Mouse (Mus musculus) thymus, adult 2 months (tissue): ENCODE measurements around the gene Aurkb. TPM values are rescaled to one million over a fixed set of nuclear protein-coding genes. Genes with fewer than 3 reads are reported as not detected.

Source experiments
- DNase-seq: peaks from one replicate; pipeline ENCODE4 v3.0.0; 2021
- H3K27ac ChIP-seq: fragments of 200-500 bp; 2 replicates; pipeline ENCODE4 v1.5.1; 2012; ENCODE audit warnings: low read length, control low read depth; ENCODE audit not compliant: control insufficient read depth, insufficient read depth
- H3K27me3 ChIP-seq: fragments of 200-500 bp; 2 replicates; pipeline ENCODE4 v1.6.1; 2012; ENCODE audit warnings: mild to moderate bottlenecking, low read length, moderate library complexity, mixed read lengths; ENCODE audit not compliant: control insufficient read depth, insufficient read depth
- H3K36me3 ChIP-seq: fragments of 200-500 bp; 2 replicates; pipeline ENCODE4 v1.6.1; 2012; ENCODE audit warnings: mild to moderate bottlenecking, low read length, moderate library complexity; ENCODE audit not compliant: control insufficient read depth, insufficient read depth
- H3K4me1 ChIP-seq: fragments of 200-500 bp; replicated peaks from 2 replicates; pipeline ENCODE4 v1.6.1; 2012; ENCODE audit warnings: low read length; ENCODE audit not compliant: control insufficient read depth, insufficient read depth
- H3K4me3 ChIP-seq: fragments of 200-500 bp; 2 replicates; pipeline ENCODE4 v1.5.1; 2012; ENCODE audit warnings: mild to moderate bottlenecking, low read length, control low read depth, moderate library complexity; ENCODE audit not compliant: control insufficient read depth, insufficient read depth
- CTCF ChIP-seq: fragments of 200-500 bp; IDR thresholded peaks from 2 replicates; pipeline ENCODE4 v1.5.1; 2012; ENCODE audit warnings: mild to moderate bottlenecking, control low read depth, low read length, moderate library complexity, borderline replicate concordance; ENCODE audit not compliant: control insufficient read depth, poor library complexity, insufficient read depth; ENCODE audit errors: extremely low read depth
- POLR2A ChIP-seq: fragments of 200-500 bp; IDR thresholded peaks from 2 replicates; pipeline ENCODE4 v1.6.1; 2012; ENCODE audit warnings: mild to moderate bottlenecking, low read length, control low read depth, moderate library complexity; ENCODE audit not compliant: control insufficient read depth, poor library complexity, insufficient read depth; ENCODE audit errors: extremely low read depth
- WGBS: fragments of 180-500 bp; shearing (Covaris S2); methylation state at CpG from one replicate; pipeline ENCODE4 v1.1.7; 2018; 5-methylcytosine and 5-hydroxymethylcytosine counted together
- polyA plus RNA-seq: library from polyadenylated mRNA; depleted of rRNA; stranded (reverse); fragments of >200 nt; gene quantifications from 2 replicates; pipeline ENCODE4 v1.2.3, GENCODE M21; 2012

The Aurkb gene
- polyA plus RNA-seq, 1 experiment: 192 TPM

- H3K27me3 ChIP-seq: no peaks in the 10 kb centered on the region
- peak within 1 kb of the TSS; percentile 92 for H3K4me3 ChIP-seq
- TF ChIP-seq POLR2A (peak; percentile 86), CTCF (peak; percentile 44; the same call in 1 of the 2 replicates)
- H3K4me1 ChIP-seq: peaks cover 27% of the 10 kb centered on the region
- no peaks in the 10 kb centered on the region for H3K36me3 ChIP-seq
- H3K27ac ChIP-seq: peak within 1 kb of the TSS; percentile 75
- 0% methylated on average over 64 of the region's 64 CpGs for WGBS
- DNase-seq: peak; percentile 94
Observed at GRCm38 (mm10) chr11:69059357-69059974, 14.0 kb downstream of the Aurkb start, which contains the start of gene Borcs6. Gene Borcs6, plus strand, starts transcription at chr11:69059717.

- Histone ChIP-seq H3K4me1 (peaks cover 27% of the 10 kb centered on the region), H3K4me3 (peak overlapping the region; percentile 84), H3K27ac (no peak overlapping the region), H3K36me3 (no peaks in the 10 kb centered on the region), H3K27me3 (no peaks in the 10 kb centered on the region)
- peak; percentile 58 for DNase-seq
- no peak for TF ChIP-seq CTCF
- no peak for TF ChIP-seq POLR2A
- under 1% methylated on average over 49 of the region's 49 CpGs for WGBS
Observed at GRCm38 (mm10) chr11:69059975-69060411, 14.5 kb downstream of the Aurkb start.

- Histone ChIP-seq H3K27me3 (no peaks in the 10 kb centered on the region), H3K4me3 (peak overlapping the region; percentile 84), H3K4me1 (peaks cover 26% of the 10 kb centered on the region), H3K27ac (no peak overlapping the region), H3K36me3 (no peaks in the 10 kb centered on the region)
- 10% methylated on average over 40 of the region's 40 CpGs for WGBS
- DNase-seq: no peak
- TF ChIP-seq POLR2A: no peak
- TF ChIP-seq CTCF: no peak
Observed at GRCm38 (mm10) chr11:69060448-69061254, 15.2 kb downstream of the Aurkb start.

GRCm38 (mm10) chr11:69061255-69061912 lies 15.9 kb downstream of the Aurkb start:
- Histone ChIP-seq H3K4me3 (no peak overlapping the region; the same call in 1 of the 2 replicates), H3K27me3 (no peaks in the 10 kb centered on the region), H3K27ac (no peak overlapping the region), H3K36me3 (no peaks in the 10 kb centered on the region), H3K4me1 (peaks cover 29% of the 10 kb centered on the region)
- no peak for TF ChIP-seq POLR2A
- TF ChIP-seq CTCF: no peak
- 83% methylated on average over 17 of the region's 17 CpGs for WGBS
- no peak for DNase-seq

GRCm38 (mm10) chr11:69062194-69062760 lies 16.8 kb downstream of the Aurkb start:
- WGBS: 1% methylated on average over 17 of the region's 17 CpGs
- TF ChIP-seq CTCF (no peak), POLR2A (no peak)
- Histone ChIP-seq H3K27me3 (no peaks in the 10 kb centered on the region), H3K27ac (no peak overlapping the region), H3K4me1 (peaks cover 32% of the 10 kb centered on the region), H3K4me3 (no peak overlapping the region), H3K36me3 (no peaks in the 10 kb centered on the region)
- peak; percentile 67 for DNase-seq

GRCm38 (mm10) chr11:69062761-69063224 lies 17.3 kb downstream of the Aurkb start:
- under 1% methylated on average over 19 of the region's 19 CpGs for WGBS
- peak overlapping the region; percentile 87; the same call in 1 of the 2 replicates for H3K27ac ChIP-seq
- peak; percentile 93 for DNase-seq

More at GRCm38 (mm10) chr11:69062761-69063224, 17.3 kb downstream of the Aurkb start:
- Histone ChIP-seq H3K4me3 (peak overlapping the region; percentile 48), H3K4me1 (peaks cover 32% of the 10 kb centered on the region), H3K36me3 (no peaks in the 10 kb centered on the region), H3K27me3 (no peaks in the 10 kb centered on the region)
- TF ChIP-seq CTCF (no peak), POLR2A (no peak)
